17 mouse cellular contexts compared by ENCODE assay signal in genomic region chr5:103301303-103301702, GRCm38 (mm10).
A peak's percentile ranks its signal among the peaks of the same experiment; 100 is the strongest.
DNase-seq lines count a peak whose midpoint lies in the region; ATAC-seq and TF ChIP-seq lines count a peak whose summit lies in the region.
"Had no signal": no experiment of that assay in that cellular context is flagged by ENCODE, and none has a peak within 500 bp of the region (broad histone marks: within the 10 kb centered on the region; RNA-seq: fewer than 3 reads in every experiment).

No protein-coding gene starts in this region.

- no peak overlapping the region for H3K4me2 ChIP-seq in forebrain, embryonic 16.5 days (ENCODE audit: low read length)
- H3K4me2 ChIP-seq in forebrain, embryonic 15.5 days (replicated peaks): no peak overlapping the region
- no peak overlapping the region for H3K4me2 ChIP-seq in lung, embryonic 14.5 days
- H3K4me2 ChIP-seq: embryonic facial prominence, embryonic 12.5 days; midbrain, embryonic 12.5 days; neural tube, embryonic 12.5 days had no signal

- ATAC-seq in forebrain, embryonic 16.5 days: peak; percentile 57; the same call in 1 of the 2 replicates
- no peak for ATAC-seq in forebrain, embryonic 15.5 days (replicated peaks)
- no peak for ATAC-seq in lung, embryonic 14.5 days (ENCODE audit: insufficient read depth)
- ATAC-seq: CD4-positive, CD25-positive, alpha-beta regulatory T cell, adult 4 months had no signal

- H3K4me1 ChIP-seq in forebrain, embryonic 16.5 days (replicated peaks; ENCODE audit: control insufficient read depth, insufficient read depth, low read length): peaks cover 2% of the 10 kb centered on the region; the same call in 1 of the 2 replicates
- H3K4me1 ChIP-seq in forebrain, embryonic 15.5 days: no peaks in the 10 kb centered on the region
- no peaks in the 10 kb centered on the region for H3K4me1 ChIP-seq in lung, embryonic 14.5 days (ENCODE audit: insufficient read depth)
- H3K4me1 ChIP-seq: embryonic facial prominence, embryonic 12.5 days; midbrain, embryonic 12.5 days; neural tube, embryonic 12.5 days had no signal

- H3K27ac ChIP-seq in forebrain, embryonic 16.5 days (ENCODE audit: low read length): no peak overlapping the region
- H3K27ac ChIP-seq in forebrain, embryonic 15.5 days (replicated peaks): no peak overlapping the region
- H3K27ac ChIP-seq in lung, embryonic 14.5 days (ENCODE audit: low read depth): no peak overlapping the region
- H3K27ac ChIP-seq: embryonic facial prominence, embryonic 12.5 days; heart, adult 2 months; kidney, postnatal 0 days; liver, embryonic 14.5 days; midbrain, embryonic 12.5 days; neural tube, embryonic 12.5 days had no signal

- no peak for TF ChIP-seq CTCF in lung, embryonic 14.5 days (IDR thresholded peaks at IDR 0.05; ENCODE audit: low read depth)
- TF ChIP-seq CTCF in brain, embryonic 14.5 days (IDR thresholded peaks at IDR 0.05; ENCODE audit: borderline replicate concordance, extremely low read depth, insufficient read depth, insufficient read length): no peak

- peak; percentile 7 for DNase-seq in adrenal gland, postnatal 14 days
- no peak for DNase-seq in adrenal gland, postnatal 4 days (ENCODE audit: low spot score in 2 of 2)
- peak; percentile 47 for DNase-seq in lung, embryonic 14.5 days
- DNase-seq in lung, postnatal 25 days (ENCODE audit: low spot score): no peak
- peak; percentile 59 for DNase-seq in brain, embryonic 14.5 days (ENCODE audit: low read depth)
- DNase-seq: cerebellum, adult 8-10 months; gastrocnemius, postnatal 14 days; heart, adult 2 months; kidney, adult 11 months had no signal

- no peak overlapping the region for H3K9ac ChIP-seq in forebrain, embryonic 16.5 days (replicated peaks; ENCODE audit: low read depth, low read length)
- no peak overlapping the region for H3K9ac ChIP-seq in forebrain, embryonic 15.5 days (replicated peaks)
- H3K9ac ChIP-seq in lung, embryonic 14.5 days: no peak overlapping the region
- H3K9ac ChIP-seq: embryonic facial prominence, embryonic 12.5 days; liver, embryonic 14.5 days; midbrain, embryonic 12.5 days; neural tube, embryonic 12.5 days had no signal

- WGBS in forebrain, embryonic 16.5 days: 22% methylated on average over 3 of the region's 3 CpGs
- 16% methylated on average over 3 of the region's 3 CpGs for WGBS in forebrain, embryonic 15.5 days
- WGBS in lung, embryonic 14.5 days: 39% methylated on average over 3 of the region's 3 CpGs

- TF ChIP-seq POLR2A in brain, embryonic 14.5 days (IDR thresholded peaks at IDR 0.05; ENCODE audit: borderline replicate concordance, extremely low read depth, insufficient read depth, insufficient read length, poor library complexity, severe bottlenecking): no peak

- H3K4me3 ChIP-seq in forebrain, embryonic 16.5 days (replicated peaks; ENCODE audit: low read length): no peak overlapping the region
- no peak overlapping the region for H3K4me3 ChIP-seq in forebrain, embryonic 15.5 days
- H3K4me3 ChIP-seq in lung, embryonic 14.5 days (ENCODE audit: low read depth, low read length): no peak overlapping the region
- H3K4me3 ChIP-seq: embryonic facial prominence, embryonic 12.5 days; heart, adult 2 months; midbrain, embryonic 12.5 days; neural tube, embryonic 12.5 days had no signal

- H3K36me3 ChIP-seq in forebrain, embryonic 16.5 days (ENCODE audit: control insufficient read depth, insufficient read depth): no peaks in the 10 kb centered on the region
- no peaks in the 10 kb centered on the region for H3K36me3 ChIP-seq in forebrain, embryonic 15.5 days
- no peaks in the 10 kb centered on the region for H3K36me3 ChIP-seq in lung, embryonic 14.5 days (ENCODE audit: insufficient read depth)
- H3K36me3 ChIP-seq: embryonic facial prominence, embryonic 12.5 days; midbrain, embryonic 12.5 days; neural tube, embryonic 12.5 days had no signal

- no peaks in the 10 kb centered on the region for H3K27me3 ChIP-seq in forebrain, embryonic 16.5 days (replicated peaks; ENCODE audit: control insufficient read depth, insufficient read depth, low read length)
- no peaks in the 10 kb centered on the region for H3K27me3 ChIP-seq in forebrain, embryonic 15.5 days
- H3K27me3 ChIP-seq in lung, embryonic 14.5 days (ENCODE audit: insufficient read depth, low read length): no peaks in the 10 kb centered on the region
- H3K27me3 ChIP-seq: embryonic facial prominence, embryonic 12.5 days; midbrain, embryonic 12.5 days; neural tube, embryonic 12.5 days had no signal

- no peaks in the 10 kb centered on the region; the same call in 1 of the 2 replicates for H3K9me3 ChIP-seq in forebrain, embryonic 16.5 days (ENCODE audit: control insufficient read depth, low read length)
- H3K9me3 ChIP-seq in forebrain, embryonic 15.5 days: no peaks in the 10 kb centered on the region
- no peaks in the 10 kb centered on the region for H3K9me3 ChIP-seq in lung, embryonic 14.5 days (ENCODE audit: low read depth, low read length)
- H3K9me3 ChIP-seq: embryonic facial prominence, embryonic 12.5 days; midbrain, embryonic 12.5 days; neural tube, embryonic 12.5 days had no signal

Comparison
In these comparisons a context has a peak if more than half of its experiments do, and no peak if none do; other contexts are left out.
1. DNase-seq: peak in adrenal gland, postnatal 14 days (single experiment), lung, embryonic 14.5 days (single experiment) and brain, embryonic 14.5 days (single experiment); none in adrenal gland, postnatal 4 days (0 of 2) and lung, postnatal 25 days (single experiment).